Comparison of ENCODE assay signal across 13 mouse cellular contexts in the genomic region with DNA sequence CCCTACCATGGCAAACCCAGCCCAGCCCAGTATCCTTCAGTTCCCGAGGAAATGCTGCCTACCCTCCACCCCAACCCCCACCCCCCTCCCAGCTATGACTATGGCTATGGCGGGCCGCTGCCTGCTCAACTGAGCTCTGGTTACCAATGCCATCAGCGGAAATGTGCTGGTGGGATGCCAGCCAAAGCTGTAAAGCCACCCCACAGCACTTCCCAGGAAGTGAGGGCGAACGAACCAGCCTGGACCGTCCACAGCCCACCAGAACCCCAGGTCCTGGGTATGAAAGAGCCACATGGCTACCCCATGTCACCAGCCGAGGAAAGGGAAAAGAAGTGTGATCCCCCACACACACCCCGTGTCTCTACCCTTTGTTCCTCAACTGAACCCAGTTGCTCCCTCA. TPM values are rescaled to one million over a fixed set of nuclear protein-coding genes. Genes with fewer than 3 reads are reported as not detected.
DNase-seq lines count a peak whose midpoint lies in the region; ATAC-seq and TF ChIP-seq lines count a peak whose summit lies in the region.
"Had no signal": no experiment of that assay in that cellular context is flagged by ENCODE, and none has a peak within 500 bp of the region (broad histone marks: within the 10 kb centered on the region; RNA-seq: fewer than 3 reads in every experiment).

No protein-coding gene starts in this region.

- intact Hi-C loops in gastrocnemius, adult 2 months (cut with DNase I), result loop anchor here (5.0 kb wide), 1 partner anchor 63 kb away; no protein-coding TSS in a partner anchor
- intact Hi-C loops in gastrocnemius, postnatal 14 days (cut with DNase I; ENCODE audit: low total_unique reads), result no loop called here

- no peak for ATAC-seq in hindbrain, embryonic 14.5 days (ENCODE audit: low FRiP score)
- ATAC-seq in midbrain, postnatal 0 days (ENCODE audit: low FRiP score), result no peak

- peak overlapping the region; percentile 99; the same call in 1 of the 2 replicates for H3K27ac ChIP-seq in gastrocnemius, adult 2 months
- no peak overlapping the region for H3K27ac ChIP-seq in hindbrain, embryonic 14.5 days
- no peak overlapping the region for H3K27ac ChIP-seq in midbrain, postnatal 0 days (ENCODE audit: low read depth, low read length)

- 46% methylated on average over 9 of the region's 9 CpGs for WGBS in lung, adult 2 months
- 72% methylated on average over 9 of the region's 9 CpGs for WGBS in hindbrain, embryonic 14.5 days
- 71% methylated on average over 8 of the region's 9 CpGs for WGBS in midbrain, postnatal 0 days

- no peak overlapping the region for H3K4me3 ChIP-seq in gastrocnemius, adult 2 months
- no peak overlapping the region for H3K4me3 ChIP-seq in lung, adult 2 months (replicated peaks; ENCODE audit: extremely low read depth, low read depth, low read length)
- H3K4me3 ChIP-seq in hindbrain, embryonic 14.5 days (replicated peaks; ENCODE audit: low read length), result no peak overlapping the region
- no peak overlapping the region for H3K4me3 ChIP-seq in midbrain, postnatal 0 days (ENCODE audit: low read depth, low read length)

- peak; percentile 55 for DNase-seq in gastrocnemius, adult 2 months
- no peak for DNase-seq in gastrocnemius, postnatal 14 days
- peak; percentile 47 for DNase-seq in lung, postnatal 10 days
- DNase-seq in lung, adult 2 months, result no peak
- no peak for DNase-seq in hindbrain, embryonic 14.5 days (ENCODE audit: low spot score)
- no peak for DNase-seq in midbrain, postnatal 0 days (ENCODE audit: low spot score)
- DNase-seq in layer of hippocampus, postnatal 25 days (ENCODE audit: extremely low spot score in 1 of 2, low spot score in 1 of 2), result no peak
- no peak for DNase-seq in left cerebral cortex, adult 9 months (ENCODE audit: low spot score in 2 of 2)
- DNase-seq: adrenal gland, adult 2 months; B cell, adult 2 months; liver; thymus, postnatal 25 days had no signal

- no peaks in the 10 kb centered on the region for H3K27me3 ChIP-seq in hindbrain, embryonic 14.5 days (ENCODE audit: control insufficient read depth, insufficient read depth, low read length)
- no peaks in the 10 kb centered on the region for H3K27me3 ChIP-seq in midbrain, postnatal 0 days (ENCODE audit: insufficient read depth, low read length)
- H3K27me3 ChIP-seq: hindbrain, embryonic 15.5 days had no signal

- no peak for TF ChIP-seq POLR2A in lung, adult 2 months (IDR thresholded peaks at IDR 0.05; ENCODE audit: borderline replicate concordance, extremely low read depth, low read depth, low read length)

- H3K4me2 ChIP-seq in hindbrain, embryonic 14.5 days (replicated peaks), result peak overlapping the region; percentile 70; the same call in 1 of the 2 replicates
- 0 out of 2 replicates have a peak overlapping the region, but pooled peaks have one; percentile 9 for H3K4me2 ChIP-seq in midbrain, postnatal 0 days (ENCODE audit: low read depth, low read length, poor library complexity, severe bottlenecking)

- 0 out of 2 replicates have a peak overlapping the region, but pooled peaks have one; percentile 79 for H3K9ac ChIP-seq in hindbrain, embryonic 14.5 days
- no peak overlapping the region for H3K9ac ChIP-seq in midbrain, postnatal 0 days (replicated peaks; ENCODE audit: low read length, poor library complexity, severe bottlenecking)

- peaks cover 12% of the 10 kb centered on the region for H3K4me1 ChIP-seq in lung, adult 2 months (ENCODE audit: control insufficient read depth, insufficient read depth, low read length)
- peaks cover 25% of the 10 kb centered on the region for H3K4me1 ChIP-seq in hindbrain, embryonic 14.5 days (replicated peaks; ENCODE audit: control insufficient read depth, insufficient read depth, low read length)
- peaks cover 5% of the 10 kb centered on the region; the same call in 1 of the 2 replicates for H3K4me1 ChIP-seq in midbrain, postnatal 0 days (ENCODE audit: insufficient read depth, low read length)

- no peak for TF ChIP-seq CTCF in gastrocnemius, adult 2 months (IDR thresholded peaks at IDR 0.05)
- TF ChIP-seq CTCF in lung, adult 2 months (IDR thresholded peaks at IDR 0.05; ENCODE audit: insufficient read depth, low read length), result no peak
- TF ChIP-seq CTCF in midbrain, postnatal 0 days (IDR thresholded peaks at IDR 0.05), result no peak

- H3K36me3 ChIP-seq in hindbrain, embryonic 14.5 days (replicated peaks; ENCODE audit: control insufficient read depth, insufficient read depth), result no peaks in the 10 kb centered on the region
- no peaks in the 10 kb centered on the region for H3K36me3 ChIP-seq in midbrain, postnatal 0 days (ENCODE audit: insufficient read depth, low read length)
- H3K36me3 ChIP-seq: hindbrain, embryonic 15.5 days had no signal

- no peaks in the 10 kb centered on the region for H3K9me3 ChIP-seq in hindbrain, embryonic 14.5 days (ENCODE audit: control insufficient read depth, low read length)
- H3K9me3 ChIP-seq in midbrain, postnatal 0 days (ENCODE audit: low read length), result no peaks in the 10 kb centered on the region
- H3K9me3 ChIP-seq: hindbrain, embryonic 15.5 days had no signal

RNA-seq across cellular contexts. Expression of a gene that starts 1.2 kb away (rescaled TPM):
- total RNA-seq in gastrocnemius, adult 2 months (2021), result 1 to 10 TPM; 5.4 to 7.9 TPM
- 10 to 100 TPM; 14.8 to 17.5 TPM for total RNA-seq in gastrocnemius, postnatal 14 days (2021)
- polyA plus RNA-seq in lung, adult 2 months (2012; rRNA removed), result 43.4 and 47.4 TPM in 2 replicates
- polyA plus RNA-seq in hindbrain, embryonic 14.5 days (2014; fragmentation: Nextera tagmentation; extraction: Ambion mirVana), result 60.9 and 70.1 TPM in 2 replicates
- 23.6 and 25.8 TPM in 2 replicates for total RNA-seq in midbrain, postnatal 0 days (2014; rRNA removed)
- 41.8 and 48.0 TPM in 2 replicates for polyA plus RNA-seq in midbrain, postnatal 0 days (2015; fragmentation: Nextera tagmentation; extraction: Ambion mirVana)
- total RNA-seq in layer of hippocampus, postnatal 25 days (2021), result 10 to 100 TPM; 10.8 to 11.9 TPM

RNA-seq across cellular contexts. Expression of a gene that starts 11.1 kb away (rescaled TPM):
- total RNA-seq in gastrocnemius, adult 2 months (2021), result 10 to 100 TPM; 20.3 to 30.2 TPM
- 10 to 100 TPM; 24.2 to 25.5 TPM for total RNA-seq in gastrocnemius, postnatal 14 days (2021)
- 54.0 and 62.8 TPM in 2 replicates for polyA plus RNA-seq in lung, adult 2 months (2012; rRNA removed)
- polyA plus RNA-seq in hindbrain, embryonic 14.5 days (2014; fragmentation: Nextera tagmentation; extraction: Ambion mirVana), result 12.5 and 16.1 TPM in 2 replicates
- total RNA-seq in midbrain, postnatal 0 days (2014; rRNA removed), result 88.4 and 94.6 TPM in 2 replicates
- polyA plus RNA-seq in midbrain, postnatal 0 days (2015; fragmentation: Nextera tagmentation; extraction: Ambion mirVana), result 9.4 and 12.1 TPM in 2 replicates
- 10 to 100 TPM; 40.3 to 46.3 TPM for total RNA-seq in layer of hippocampus, postnatal 25 days (2021)

RNA-seq across cellular contexts. Expression of a gene that starts 35.6 kb away (rescaled TPM):
- 10 to 100 TPM; 13.3 to 20.6 TPM for total RNA-seq in gastrocnemius, adult 2 months (2021)
- 10 to 100 TPM in 1 of 2 experiments, 1 to 10 TPM in 1; 7.3 to 10.2 TPM for total RNA-seq in gastrocnemius, postnatal 14 days (2021)
- polyA plus RNA-seq in lung, adult 2 months (2012; rRNA removed), result 48.4 and 72.3 TPM in 2 replicates
- 52.2 and 52.8 TPM in 2 replicates for polyA plus RNA-seq in hindbrain, embryonic 14.5 days (2014; fragmentation: Nextera tagmentation; extraction: Ambion mirVana)
- total RNA-seq in midbrain, postnatal 0 days (2014; rRNA removed), result 79.0 and 81.6 TPM in 2 replicates
- polyA plus RNA-seq in midbrain, postnatal 0 days (2015; fragmentation: Nextera tagmentation; extraction: Ambion mirVana), result 58.4 and 61.9 TPM in 2 replicates
- total RNA-seq in layer of hippocampus, postnatal 25 days (2021), result 10 to 100 TPM; 55.3 to 56.5 TPM

RNA-seq across cellular contexts. Expression of a gene that starts 59.8 kb away (rescaled TPM):
- 10 to 100 TPM; 20.8 to 21.5 TPM for total RNA-seq in gastrocnemius, adult 2 months (2021)
- total RNA-seq in gastrocnemius, postnatal 14 days (2021), result 10 to 100 TPM; 21.4 to 22.7 TPM
- polyA plus RNA-seq in lung, adult 2 months (2012; rRNA removed), result 83.3 and 131 TPM in 2 replicates
- polyA plus RNA-seq in hindbrain, embryonic 14.5 days (2014; fragmentation: Nextera tagmentation; extraction: Ambion mirVana), result 41.4 and 46.3 TPM in 2 replicates
- 42.1 and 51.3 TPM in 2 replicates for total RNA-seq in midbrain, postnatal 0 days (2014; rRNA removed)
- polyA plus RNA-seq in midbrain, postnatal 0 days (2015; fragmentation: Nextera tagmentation; extraction: Ambion mirVana), result 34.9 and 39.0 TPM in 2 replicates
- 10 to 100 TPM; 46.6 to 61.8 TPM for total RNA-seq in layer of hippocampus, postnatal 25 days (2021)

Comparison
In these comparisons a context has a peak if more than half of its experiments do, and no peak if none do; other contexts are left out.
1. DNase-seq: peak in gastrocnemius, adult 2 months (single experiment) and lung, postnatal 10 days (single experiment); none in gastrocnemius, postnatal 14 days (single experiment), lung, adult 2 months (single experiment), hindbrain, embryonic 14.5 days (single experiment), midbrain, postnatal 0 days (single experiment), layer of hippocampus, postnatal 25 days (0 of 2) and left cerebral cortex, adult 9 months (0 of 2).